Mouse (Mus musculus): ENCODE measurements around the gene Tnfrsf13b. TPM values are rescaled to one million over a fixed set of nuclear protein-coding genes. Genes with fewer than 3 reads are reported as not detected.

Gene Tnfrsf13b
- polyA plus RNA-seq, 1 experiment from 2014 or later: 2.0 TPM

DNA sequence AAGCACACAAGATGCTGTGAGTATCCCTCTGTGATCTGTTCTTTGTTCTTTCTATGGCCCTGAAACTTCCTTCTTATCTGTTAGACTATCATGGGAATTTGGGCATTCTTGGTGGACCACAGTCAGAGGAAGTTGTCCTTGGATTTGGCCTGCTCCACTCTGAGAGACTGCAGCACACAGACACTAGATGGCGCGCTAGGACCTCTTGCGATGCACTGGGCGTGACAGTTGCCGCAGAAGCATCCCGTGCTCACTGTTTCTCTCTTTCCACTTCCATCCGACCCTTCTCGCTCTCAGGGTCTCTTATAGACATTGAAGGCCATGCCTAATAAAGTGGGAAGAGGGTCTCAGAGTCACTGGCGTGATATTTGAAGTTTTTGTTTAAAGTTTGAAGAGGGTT is 66.8 kb downstream of the Tnfrsf13b start:
- no peak overlapping the region for H3K27ac ChIP-seq (ENCODE audit: low read depth, low read length)
- H3K9ac ChIP-seq (ENCODE audit: low read depth, low read length): no peak overlapping the region
- H3K9me3 ChIP-seq (ENCODE audit: control insufficient read depth, low read length): no peaks in the 10 kb centered on the region
- no peak overlapping the region for H3K4me2 ChIP-seq (ENCODE audit: low read length)
- no peaks in the 10 kb centered on the region for H3K27me3 ChIP-seq (replicated peaks; ENCODE audit: control insufficient read depth, insufficient read depth, low read length)
- H3K4me1 ChIP-seq (ENCODE audit: control insufficient read depth, insufficient read depth, low read depth, low read length): no peaks in the 10 kb centered on the region
- peak; percentile 72; the same call in 1 of the 2 replicates for ATAC-seq
- no peaks in the 10 kb centered on the region for H3K36me3 ChIP-seq (ENCODE audit: control insufficient read depth, insufficient read depth, low read length)
- WGBS: 8% methylated on average over 9 of the region's 9 CpGs
- H3K4me3 ChIP-seq (ENCODE audit: low read length): no peak overlapping the region

DNA sequence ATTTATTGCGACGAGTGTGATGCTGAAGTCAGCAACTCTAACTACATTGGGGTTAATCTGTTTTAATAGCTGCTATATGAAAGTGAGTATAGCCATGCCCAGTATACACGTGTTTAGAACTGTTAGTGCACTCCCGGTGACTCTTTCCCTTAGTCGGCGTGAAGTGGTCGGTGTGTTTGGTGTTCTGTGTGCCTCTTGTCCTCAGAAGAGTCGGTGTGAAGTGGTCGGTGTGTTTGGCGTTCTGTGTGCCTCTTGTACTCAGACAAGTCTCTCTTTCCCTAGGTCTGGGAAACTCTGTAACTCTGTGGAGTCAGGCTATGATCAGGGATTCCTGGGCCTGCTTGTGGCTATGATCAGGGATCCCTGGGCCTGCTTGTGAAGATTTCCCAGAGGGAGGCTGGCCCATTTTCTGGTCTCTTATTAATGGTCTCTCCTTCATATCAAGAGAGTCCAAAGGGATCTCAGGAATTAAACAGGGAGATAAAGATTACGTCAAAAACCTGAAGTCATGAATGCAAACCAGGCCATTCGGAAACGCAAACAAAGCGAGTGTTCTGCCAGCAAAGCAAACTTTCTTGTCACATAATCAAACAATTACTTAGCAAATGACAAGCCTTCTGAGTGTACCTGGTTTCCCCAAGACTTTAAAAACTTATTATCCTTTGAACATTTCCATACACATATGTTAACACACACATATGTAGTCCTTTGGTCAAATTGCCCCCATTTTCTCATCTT is 70.2 kb downstream of the Tnfrsf13b start:
- H3K4me3 ChIP-seq (ENCODE audit: low read length): no peak overlapping the region
- no peak for ATAC-seq
- H3K4me2 ChIP-seq (ENCODE audit: low read length): no peak overlapping the region
- WGBS: 87% methylated on average over 14 of the region's 14 CpGs
- H3K27ac ChIP-seq (ENCODE audit: low read depth, low read length): no peak overlapping the region
- no peak overlapping the region for H3K9ac ChIP-seq (ENCODE audit: low read depth, low read length)
- no peaks in the 10 kb centered on the region for H3K9me3 ChIP-seq (ENCODE audit: control insufficient read depth, low read length)
- no peaks in the 10 kb centered on the region for H3K4me1 ChIP-seq (ENCODE audit: control insufficient read depth, insufficient read depth, low read depth, low read length)
- H3K36me3 ChIP-seq (ENCODE audit: control insufficient read depth, insufficient read depth, low read length): no peaks in the 10 kb centered on the region
- H3K27me3 ChIP-seq (replicated peaks; ENCODE audit: control insufficient read depth, insufficient read depth, low read length): no peaks in the 10 kb centered on the region

DNA sequence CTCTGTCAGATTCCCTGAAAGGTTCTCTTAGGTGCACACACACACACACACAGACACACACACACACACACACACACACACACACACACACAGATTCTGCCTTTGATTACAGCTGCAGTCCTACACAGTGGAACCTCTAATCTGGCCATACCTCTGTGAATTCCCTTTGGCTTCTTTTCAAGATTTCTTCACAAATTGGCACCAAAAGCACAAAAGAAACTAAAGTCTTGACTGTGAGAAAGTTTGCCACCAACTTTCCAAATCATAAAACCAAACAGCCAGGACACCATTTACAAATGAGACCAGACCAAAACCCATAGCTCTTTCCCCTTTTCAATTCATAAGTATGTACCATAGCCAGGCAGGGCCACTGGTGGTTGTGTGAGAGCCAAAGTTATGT is 71.4 kb downstream of the Tnfrsf13b start:
- Histone ChIP-seq H3K4me1 (ENCODE audit: control insufficient read depth, insufficient read depth, low read depth, low read length) (no peaks in the 10 kb centered on the region), H3K27me3 (replicated peaks; ENCODE audit: control insufficient read depth, insufficient read depth, low read length) (no peaks in the 10 kb centered on the region), H3K9me3 (ENCODE audit: control insufficient read depth, low read length) (no peaks in the 10 kb centered on the region), H3K4me3 (ENCODE audit: low read length) (no peak overlapping the region), H3K4me2 (ENCODE audit: low read length) (no peak overlapping the region), H3K27ac (ENCODE audit: low read depth, low read length) (no peak overlapping the region), H3K36me3 (ENCODE audit: control insufficient read depth, insufficient read depth, low read length) (no peaks in the 10 kb centered on the region), H3K9ac (ENCODE audit: low read depth, low read length) (no peak overlapping the region)
- no peak for ATAC-seq

Other genes with a start within 250 kb of the Tnfrsf13b start
- gene Tmem11, start 247.5 kb upstream of the Tnfrsf13b start, polyA plus RNA-seq (2015; fragmentation: Nextera tagmentation; extraction: Ambion mirVana): 58.9 and 62.1 TPM in 2 replicates
- gene Natd1, start 212.0 kb upstream of the Tnfrsf13b start, polyA plus RNA-seq (2015; fragmentation: Nextera tagmentation; extraction: Ambion mirVana): 24.5 and 28.0 TPM in 2 replicates
- gene Map2k3, start 194.7 kb upstream of the Tnfrsf13b start, polyA plus RNA-seq (2015; fragmentation: Nextera tagmentation; extraction: Ambion mirVana): 30.1 and 33.6 TPM in 2 replicates
- gene Kcnj12, start 104.2 kb upstream of the Tnfrsf13b start, polyA plus RNA-seq (2015; fragmentation: Nextera tagmentation; extraction: Ambion mirVana): 4.2 and 4.3 TPM in 2 replicates
- 341 and 401 TPM in 2 replicates for gene Usp22, start 48.3 kb downstream of the Tnfrsf13b start, polyA plus RNA-seq (2015; fragmentation: Nextera tagmentation; extraction: Ambion mirVana)
- gene Aldh3a1, start 80.8 kb downstream of the Tnfrsf13b start, polyA plus RNA-seq (2015; fragmentation: Nextera tagmentation; extraction: Ambion mirVana): 0.40 and 0.41 TPM in 2 replicates
- gene Aldh3a2, start 140.7 kb downstream of the Tnfrsf13b start, polyA plus RNA-seq (2015; fragmentation: Nextera tagmentation; extraction: Ambion mirVana): 35.8 TPM in 2 replicates
- 0.06 TPM in 1 of 2 replicates, not detected in the other for gene Slc47a2, start 216.1 kb downstream of the Tnfrsf13b start, polyA plus RNA-seq (2015; fragmentation: Nextera tagmentation; extraction: Ambion mirVana)